Mouse (Mus musculus) adrenal gland (tissue): Measurements from ENCODE around the gene Krt9.

Source experiments
- intact Hi-C: fragments of 180-260 bp; cut with DNase I; formaldehyde crosslinking; loops from one replicate; pipeline ENCODE4 v1.15.1; 2025

Krt9 gene

GRCm38 (mm10) chr11:100155497-100156255 is 37.4 kb downstream of the Krt9 start:
- intact Hi-C loops, result no loop called here

- intact Hi-C loops, result no loop called here
Observed at GRCm38 (mm10) chr11:100148615-100149330, 44.3 kb downstream of the Krt9 start, which contains the start of gene Krt19. Krt19 (minus strand) TSS chr11:100148665.

- intact Hi-C loops, result no loop called here
Observed at GRCm38 (mm10) chr11:100147566-100148353, 45.3 kb downstream of the Krt9 start.

- intact Hi-C loops, result no loop called here
Observed at GRCm38 (mm10) chr11:100145858-100146560, 47.0 kb downstream of the Krt9 start.

- intact Hi-C loops, result no loop called here
Observed at GRCm38 (mm10) chr11:100145104-100145503, 47.9 kb downstream of the Krt9 start.

- intact Hi-C loops, result no loop called here
Observed at GRCm38 (mm10) chr11:100140966-100141365, 52.1 kb downstream of the Krt9 start.

- intact Hi-C loops, result no loop called here
Observed at GRCm38 (mm10) chr11:100139391-100139790, 53.7 kb downstream of the Krt9 start.

GRCm38 (mm10) chr11:100138809-100139208 is 54.2 kb downstream of the Krt9 start:
- intact Hi-C loops, result no loop called here

GRCm38 (mm10) chr11:100137693-100138092 is 55.4 kb downstream of the Krt9 start:
- intact Hi-C loops, result no loop called here
